Mouse (Mus musculus) myocyte (in vitro differentiated cells): ENCODE measurements around the gene Rsad2.

Source experiments
- E2F4 ChIP-seq: IDR thresholded peaks from one replicate; pipeline ENCODE4 v1.6.1; 2011; ENCODE audit warnings: mild to moderate bottlenecking, control low read depth, moderate library complexity; ENCODE audit not compliant: insufficient read depth
- MAX ChIP-seq: IDR thresholded peaks from one replicate; pipeline ENCODE4 v1.6.1; 2011; ENCODE audit warnings: low read depth, mild to moderate bottlenecking, control low read depth
- POLR2A ChIP-seq: IDR thresholded peaks from one replicate; pipeline ENCODE4 v1.6.1; 2011; ENCODE audit warnings: low read depth, mild to moderate bottlenecking, control low read depth, moderate library complexity; ENCODE audit not compliant: insufficient read length
- TCF12 ChIP-seq: IDR thresholded peaks from one replicate; pipeline ENCODE4 v1.6.1; 2011; ENCODE audit warnings: mild to moderate bottlenecking, control low read depth; ENCODE audit not compliant: poor library complexity, insufficient read depth, severe bottlenecking

DNA sequence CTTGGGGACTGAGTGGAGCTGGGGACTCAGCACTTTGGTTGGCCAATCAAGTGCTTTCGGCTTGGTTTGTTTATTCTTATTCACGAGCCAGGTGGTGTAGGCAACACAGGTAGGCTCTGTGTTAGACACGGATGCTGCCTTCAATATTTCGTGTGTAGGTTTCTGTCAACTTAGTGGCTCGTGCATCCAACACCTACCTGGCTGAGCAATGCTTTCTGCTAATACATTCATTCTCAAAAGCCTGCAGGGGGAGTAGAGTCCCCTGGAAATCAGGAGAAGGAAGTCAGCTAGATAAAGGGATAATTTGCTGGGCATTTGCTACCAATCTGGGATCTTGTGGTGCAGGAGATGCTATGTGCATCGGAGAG lies 13.8 kb upstream of the Rsad2 start:
- TF ChIP-seq E2F4 (no peak), POLR2A (no peak), TCF12 (no peak), MAX (no peak)
